Mouse (Mus musculus) limb, embryonic 14.5 days (tissue): ENCODE data around the gene Gm37240. TPM values are rescaled to one million over a fixed set of nuclear protein-coding genes. Genes with fewer than 3 reads are reported as not detected.

Source experiments
- ATAC-seq: fragments of 200-750 bp; cut with Nextera tagmentation; 2 replicates; pipeline ENCODE4 v1.8.0; 2017; ENCODE audit warnings: low read depth, moderate number of reproducible peaks, moderate TSS enrichment; ENCODE audit not compliant: low FRiP score
- DNase-seq: peaks from one replicate; pipeline ENCODE4 v3.0.0-alpha.2; 2015; ENCODE audit warnings: low spot score
- H3K27ac ChIP-seq: fragments of 300-500 bp; sonication (generic); replicated peaks from 2 replicates; pipeline ENCODE4 v1.5.1; 2014; ENCODE audit warnings: low read depth, mild to moderate bottlenecking, low read length, moderate library complexity, mixed read lengths
- H3K27me3 ChIP-seq: fragments of 300-500 bp; sonication (generic); 2 replicates; pipeline ENCODE4 v1.6.1; 2014; ENCODE audit warnings: low read length, mixed read lengths; ENCODE audit not compliant: control insufficient read depth, insufficient read depth
- H3K36me3 ChIP-seq: fragments of 300-500 bp; sonication (generic); 2 replicates; pipeline ENCODE4 v1.6.1; 2014; ENCODE audit warnings: mild to moderate bottlenecking, low read length, moderate library complexity, mixed read lengths; ENCODE audit not compliant: control insufficient read depth, insufficient read depth
- H3K4me1 ChIP-seq: fragments of 300-500 bp; sonication (generic); 2 replicates; pipeline ENCODE4 v1.6.1; 2014; ENCODE audit warnings: antibody characterized with exemption, low read length, mixed read lengths; ENCODE audit not compliant: control insufficient read depth, insufficient read depth
- H3K4me2 ChIP-seq: fragments of 300-500 bp; sonication (generic); replicated peaks from 2 replicates; pipeline ENCODE4 v1.6.1; 2014; ENCODE audit warnings: low read depth, mild to moderate bottlenecking, low read length, moderate library complexity; ENCODE audit not compliant: severe bottlenecking
- H3K4me3 ChIP-seq: fragments of 300-500 bp; sonication (generic); replicated peaks from 2 replicates; pipeline ENCODE4 v1.5.1; 2014; ENCODE audit warnings: low read length
- H3K9ac ChIP-seq: fragments of 300-500 bp; sonication (generic); 2 replicates; pipeline ENCODE4 v1.6.1; 2014; ENCODE audit warnings: mild to moderate bottlenecking, low read depth, low read length, moderate library complexity; ENCODE audit not compliant: severe bottlenecking
- H3K9me3 ChIP-seq: fragments of 300-500 bp; sonication (generic); 2 replicates; pipeline ENCODE4 v1.6.1; 2016; ENCODE audit warnings: low read length; ENCODE audit not compliant: control insufficient read depth
- POLR2A ChIP-seq: fragments of 200-500 bp; IDR thresholded peaks from 2 replicates; pipeline ENCODE4 v1.8.0; 2012; ENCODE audit warnings: inconsistent platforms, mild to moderate bottlenecking, moderate library complexity, borderline replicate concordance; ENCODE audit not compliant: insufficient read depth, insufficient read length; ENCODE audit errors: extremely low read depth
- WGBS: fragments of 180-500 bp; shearing (Covaris S2); extraction: QIAGEN DNeasy Blood & Tissue Kit; methylation state at CpG from one replicate; pipeline ENCODE4 v1.1.7; 2014; 5-methylcytosine and 5-hydroxymethylcytosine counted together
- polyA plus RNA-seq, 2 experiments: library from polyadenylated mRNA; depleted of rRNA in 1 of 2; stranded (reverse) in 1 of 2; unstranded in 1 of 2; fragments of >200 nt; fragmentation: Nextera tagmentation in 1 of 2; extraction: Ambion mirVana in 1 of 2; gene quantifications; 2 replicates each; pipeline versions ENCODE4 v1.2.1 to v1.2.3; 2012 to 2014

Gm37240 gene
- polyA plus RNA-seq, 2 experiments, result 2.0 to 13.4 TPM

GRCm38 (mm10) chr3:85588701-85589100 lies 298.6 kb downstream of the Gm37240 start:
- no peak for DNase-seq
- Histone ChIP-seq H3K27me3 (no peaks in the 10 kb centered on the region), H3K36me3 (no peaks in the 10 kb centered on the region), H3K27ac (no peak overlapping the region), H3K4me1 (no peaks in the 10 kb centered on the region), H3K4me2 (no peak overlapping the region), H3K4me3 (no peak overlapping the region), H3K9ac (no peak overlapping the region), H3K9me3 (no peaks in the 10 kb centered on the region)
- TF ChIP-seq POLR2A, result no peak
- WGBS, result 48% methylated on average over 2 of the region's 2 CpGs
- no peak for ATAC-seq

GRCm38 (mm10) chr3:85584966-85585365 lies 302.4 kb downstream of the Gm37240 start:
- no peak for ATAC-seq
- Histone ChIP-seq H3K9me3 (no peaks in the 10 kb centered on the region), H3K27me3 (no peaks in the 10 kb centered on the region), H3K9ac (no peak overlapping the region), H3K4me2 (no peak overlapping the region), H3K4me1 (no peaks in the 10 kb centered on the region), H3K27ac (no peak overlapping the region), H3K4me3 (no peak overlapping the region), H3K36me3 (no peaks in the 10 kb centered on the region)
- 86% methylated on average over 4 of the region's 4 CpGs for WGBS
- TF ChIP-seq POLR2A, result no peak
- DNase-seq, result no peak

- H3K4me1 ChIP-seq, result no peaks in the 10 kb centered on the region
- 79% methylated on average over 5 of the region's 5 CpGs for WGBS
- ATAC-seq (no peak), DNase-seq (no peak)
- no peaks in the 10 kb centered on the region for H3K9me3 ChIP-seq
- no peak overlapping the region for H3K27ac ChIP-seq
- no peak for TF ChIP-seq POLR2A
- H3K36me3 ChIP-seq, result no peaks in the 10 kb centered on the region
- no peaks in the 10 kb centered on the region for H3K27me3 ChIP-seq
- H3K9ac ChIP-seq, result no peak overlapping the region
- no peak overlapping the region for H3K4me2 ChIP-seq
- H3K4me3 ChIP-seq, result no peak overlapping the region
These were observed 304.1 kb downstream of the Gm37240 start for GRCm38 (mm10) chr3:85583194-85583593.

GRCm38 (mm10) chr3:85582726-85583125 lies 304.6 kb downstream of the Gm37240 start:
- H3K4me2 ChIP-seq, result no peak overlapping the region
- H3K27me3 ChIP-seq, result no peaks in the 10 kb centered on the region
- DNase-seq (no peak), ATAC-seq (no peak)
- no peak for TF ChIP-seq POLR2A
- H3K27ac ChIP-seq, result no peak overlapping the region
- H3K9ac ChIP-seq, result no peak overlapping the region
- H3K36me3 ChIP-seq, result no peaks in the 10 kb centered on the region
- H3K4me3 ChIP-seq, result no peak overlapping the region
- H3K4me1 ChIP-seq, result no peaks in the 10 kb centered on the region
- WGBS, result 82% methylated on average over 2 of the region's 2 CpGs
- no peaks in the 10 kb centered on the region for H3K9me3 ChIP-seq

- 0 out of 2 replicates have a peak, but pooled peaks cover 2% of the 10 kb centered on the region for H3K4me1 ChIP-seq
- TF ChIP-seq POLR2A, result peak; percentile 93; the same call in 1 of the 2 replicates
- H3K4me2 ChIP-seq, result peak within 1 kb of the TSS; percentile 54
- H3K9me3 ChIP-seq, result no peaks in the 10 kb centered on the region
- H3K27ac ChIP-seq, result peak within 1 kb of the TSS; percentile 2; the same call in 1 of the 2 replicates
- peak within 1 kb of the TSS; percentile 60 for H3K9ac ChIP-seq
- DNase-seq, result peak; percentile 100
- no peaks in the 10 kb centered on the region for H3K36me3 ChIP-seq
- peak within 1 kb of the TSS; percentile 51 for H3K4me3 ChIP-seq
- 3% methylated on average over 41 of the region's 41 CpGs for WGBS
- no peaks in the 10 kb centered on the region for H3K27me3 ChIP-seq
- peak; percentile 99 for ATAC-seq
These were observed 313.2 kb downstream of the Gm37240 start, which contains the start of gene Gatb for GRCm38 (mm10) chr3:85573864-85574830. Gene Gatb, plus strand, starts transcription at chr3:85574119.
